Mouse (Mus musculus): Measurements from ENCODE around the gene Tnc. TPM values are rescaled to one million over a fixed set of nuclear protein-coding genes. Genes with fewer than 3 reads are reported as not detected.

Gene Tnc
- total and polyA plus RNA-seq, 2 experiments from 2014 or later = 37.7 to 166 TPM

- Histone ChIP-seq H3K36me3 (ENCODE audit: insufficient read depth, low read length) (no peaks in the 10 kb centered on the region), H3K4me3 (ENCODE audit: low read length) (no peak overlapping the region), H3K4me1 (ENCODE audit: insufficient read depth, low read length) (no peaks in the 10 kb centered on the region), H3K27ac (no peak overlapping the region), H3K9ac (replicated peaks; ENCODE audit: low read length) (no peak overlapping the region), H3K9me3 (ENCODE audit: low read length) (no peaks in the 10 kb centered on the region), H3K27me3 (ENCODE audit: insufficient read depth, low read length) (no peaks in the 10 kb centered on the region), H3K4me2 (ENCODE audit: low read depth, low read length) (no peak overlapping the region)
- 79% methylated on average over 3 of the region's 3 CpGs for WGBS
- TF ChIP-seq CTCF (IDR thresholded peaks at IDR 0.05; ENCODE audit: low read depth) = no peak
- no peak for ATAC-seq
- DNase-seq (ENCODE audit: low spot score) = no peak
Observed at GRCm38 (mm10) chr4:63916288-63916687, 130.5 kb downstream of the Tnc start.

Other genes with a start within 250 kb of the Tnc start
- gene Tnfsf8, start 185.7 kb downstream of the Tnc start, total RNA-seq (2014; rRNA removed) = not detected in 2 replicates
- gene Tnfsf8, start 185.7 kb downstream of the Tnc start, polyA plus RNA-seq (2015; fragmentation: Nextera tagmentation; extraction: Ambion mirVana) = 0.04 and 0.10 TPM in 2 replicates